Mouse (Mus musculus): ENCODE data around the gene Szrd1.

- TF ChIP-seq POLR2A (IDR thresholded peaks at IDR 0.05; ENCODE audit: borderline replicate concordance, insufficient read depth, low read length) (no peak), CTCF (IDR thresholded peaks at IDR 0.05; ENCODE audit: borderline replicate concordance, insufficient read depth, low read depth, low read length) (no peak)
These were observed 25.7 kb downstream of the Szrd1 start for GRCm38 (mm10) chr4:141113831-141114230.

All from cerebellum, adult 2 months (tissue).